Mouse (Mus musculus) kidney, postnatal 4 days (tissue): ENCODE results near the gene Tmem217.

Source experiments
- DNase-seq, 2 experiments: peaks; one replicate each; pipeline ENCODE4 v3.0.0; 2021; ENCODE audit warnings: mixed read lengths in 2 of 2

The Tmem217 gene

DNA sequence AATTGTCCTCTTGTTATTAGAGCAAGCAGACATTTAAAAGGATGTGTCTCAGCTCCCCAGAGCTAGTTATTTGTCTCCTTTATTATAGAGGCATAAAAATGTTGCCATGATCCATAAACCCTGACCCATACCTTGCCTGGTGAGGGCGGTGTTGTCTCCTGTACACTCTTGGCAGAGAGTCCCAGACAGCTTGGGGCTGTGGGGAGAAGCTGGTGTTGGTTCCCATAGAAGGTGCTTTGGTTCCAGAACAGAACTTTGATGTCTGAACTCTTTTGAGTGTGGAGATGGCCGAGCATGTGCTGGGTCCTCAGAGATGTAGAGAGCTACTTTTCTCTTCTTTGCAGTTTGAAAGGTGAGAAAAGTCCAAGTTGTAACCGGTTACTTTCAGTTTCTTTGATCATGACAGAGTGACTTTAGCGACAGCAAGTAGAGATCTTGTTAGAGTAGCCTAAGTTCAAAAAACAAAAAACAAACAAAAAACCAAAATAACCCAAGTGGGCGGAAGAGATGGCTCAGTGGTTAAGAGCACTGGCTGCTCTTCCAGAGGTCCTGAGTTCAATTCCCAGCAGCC lies at the start of gene Tmem217:
Tmem217 (minus strand) TSS at position 224 of the 571 bp plus-strand sequence.
- DNase-seq: no peak

DNA sequence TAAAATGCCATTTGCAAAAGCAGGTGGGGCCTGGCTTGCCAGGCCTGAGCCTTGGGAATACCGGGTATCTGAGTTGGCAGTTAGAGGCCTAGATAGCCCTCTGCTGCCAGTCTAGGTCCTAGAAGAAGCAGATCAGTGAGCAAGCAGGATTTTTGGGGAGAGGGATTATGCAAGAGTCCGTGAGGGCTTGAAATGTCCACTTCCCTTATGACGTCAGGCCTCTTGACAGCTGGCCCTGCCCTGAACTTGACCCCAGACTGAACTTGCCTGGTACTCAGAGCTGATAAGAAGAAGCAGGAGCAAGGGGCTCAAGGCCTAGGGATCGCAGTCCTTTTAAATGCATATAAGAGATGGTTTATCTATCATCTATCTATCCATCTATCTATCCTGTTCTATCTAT lies 49.2 kb upstream of the Tmem217 start:
- no peak for DNase-seq

DNA sequence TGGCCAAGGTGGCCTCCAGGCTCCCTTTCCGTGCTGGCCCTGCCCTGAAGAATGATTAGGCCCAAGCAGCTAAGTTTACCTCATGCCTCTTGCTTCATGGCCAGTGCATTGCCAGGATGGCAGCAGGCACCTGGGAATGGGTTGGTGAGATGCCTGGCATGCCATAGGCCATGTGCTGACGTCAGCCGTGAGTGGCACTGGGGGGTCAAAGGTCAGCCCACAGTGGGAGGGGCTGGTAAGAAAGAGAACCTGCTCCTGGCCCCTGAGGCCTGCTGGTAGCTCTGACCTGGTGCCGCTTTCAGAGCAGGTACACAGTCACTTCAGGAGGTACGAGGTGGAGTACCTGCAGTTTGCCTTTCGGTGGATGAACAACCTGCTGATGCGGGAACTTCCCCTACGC lies 47.4 kb upstream of the Tmem217 start:
- no peak for DNase-seq

DNA sequence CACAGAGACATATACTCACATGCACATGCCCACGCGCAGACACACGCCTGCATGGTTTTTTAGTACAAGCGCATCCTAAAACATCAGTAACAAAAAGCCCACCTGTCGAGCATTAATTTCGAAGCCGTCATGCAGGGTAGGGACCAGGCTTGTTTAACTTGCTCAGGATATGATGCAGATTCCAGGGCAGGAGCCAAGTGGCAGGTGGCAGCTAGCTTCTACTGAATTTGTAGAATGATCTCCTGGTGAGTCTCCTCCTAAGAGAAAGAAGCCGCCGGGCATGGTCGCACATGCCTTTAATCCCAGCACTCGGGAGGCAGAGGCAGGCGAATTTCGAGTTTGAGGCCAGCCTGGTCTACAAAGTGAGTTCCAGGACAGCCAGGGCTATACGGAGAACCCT lies 46.9 kb upstream of the Tmem217 start:
- no peak for DNase-seq

DNA sequence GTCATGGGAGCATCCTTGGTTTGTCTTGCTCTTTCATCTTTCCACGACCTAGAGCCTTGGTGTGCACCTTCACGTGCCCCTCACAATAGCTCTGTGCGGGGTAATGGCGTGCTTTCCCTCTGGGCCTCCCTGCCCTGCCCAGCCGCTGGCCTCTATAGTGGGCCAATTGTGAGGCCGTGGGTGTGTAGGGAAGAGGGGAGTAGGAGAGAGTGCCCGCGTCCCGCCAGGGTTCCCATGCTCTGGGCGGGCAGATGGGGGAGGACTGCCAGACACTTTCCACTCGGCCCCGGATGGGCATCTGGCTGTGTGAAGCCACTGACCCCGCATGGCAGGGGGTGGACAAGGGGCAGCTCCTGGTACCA lies 44.6 kb upstream of the Tmem217 start:
- no peak for DNase-seq

DNA sequence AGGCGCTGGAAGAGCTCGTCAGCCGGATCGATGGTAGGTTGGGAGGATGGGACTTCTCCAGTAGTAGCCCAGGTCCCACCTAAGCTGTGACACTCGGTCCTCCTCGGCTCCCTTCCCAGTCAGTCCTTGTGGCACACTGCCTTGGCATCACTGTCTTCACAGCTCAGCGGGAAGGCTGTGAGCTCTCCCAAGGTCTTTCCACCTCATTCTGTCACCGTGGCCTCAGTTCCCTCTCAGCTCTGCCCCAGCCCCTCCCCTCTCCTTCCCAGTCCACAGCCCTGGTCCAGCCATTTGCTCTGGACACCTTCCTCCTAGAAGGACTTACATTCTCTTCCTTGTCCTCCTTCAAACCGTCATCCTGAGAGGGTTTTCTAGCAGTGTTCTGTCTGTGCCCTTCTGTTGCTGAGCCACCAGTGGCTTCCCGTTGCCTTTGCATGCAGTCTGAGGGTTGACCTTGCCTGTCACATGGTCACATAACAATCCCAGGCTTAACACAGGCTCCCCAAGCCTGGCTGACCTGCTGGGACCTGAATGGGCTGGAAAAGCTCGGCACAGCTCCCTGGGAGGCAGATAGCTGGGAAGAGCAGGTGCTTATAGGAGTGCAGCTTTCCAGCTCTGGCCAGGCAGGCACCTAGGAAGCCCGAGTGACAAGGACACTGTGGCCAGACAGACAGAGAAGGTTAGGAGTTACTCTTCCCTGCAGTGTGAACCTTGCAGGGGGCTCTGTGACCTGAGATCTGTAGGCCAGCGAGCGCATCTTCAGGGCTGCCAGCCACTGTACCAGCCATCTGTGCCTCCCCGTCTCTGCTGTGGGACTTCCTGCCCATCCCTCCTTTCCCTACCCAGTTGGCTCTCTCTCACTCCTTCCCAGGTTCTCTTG lies 43.9 kb upstream of the Tmem217 start:
- no peak for DNase-seq

DNA sequence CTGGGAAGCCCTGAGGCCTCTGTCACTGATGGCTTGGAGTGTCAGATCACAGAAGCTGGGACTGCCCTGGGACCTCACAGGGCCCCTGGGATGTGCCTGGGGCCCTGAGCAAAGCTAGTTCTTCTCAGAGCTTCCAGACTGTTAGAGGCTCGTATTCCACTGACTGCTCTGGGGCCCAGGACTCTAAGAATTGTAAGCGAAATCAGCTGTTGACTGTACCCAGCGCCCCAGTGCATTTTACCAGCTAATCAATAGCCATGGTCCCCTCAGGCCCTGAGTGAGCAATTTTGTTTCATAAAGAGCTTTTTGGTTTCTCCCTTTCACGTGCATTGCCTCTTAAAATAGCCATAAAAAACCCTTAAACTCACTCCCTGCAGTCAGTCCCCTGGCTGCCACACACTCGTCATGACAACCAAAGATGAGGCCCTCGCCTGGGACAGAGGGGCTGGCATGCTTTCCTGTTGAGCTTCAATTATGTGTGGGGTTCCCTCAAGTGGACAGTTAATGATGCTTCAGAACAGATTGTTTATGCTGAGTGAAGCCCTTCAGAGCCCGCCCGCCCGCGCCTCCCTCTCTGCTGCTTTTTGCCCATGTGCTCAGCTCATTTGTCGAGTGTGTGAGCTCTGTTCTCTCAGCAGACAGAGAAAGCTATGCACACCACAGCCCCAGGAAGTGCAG lies 37.2 kb upstream of the Tmem217 start:
- no peak for DNase-seq

DNA sequence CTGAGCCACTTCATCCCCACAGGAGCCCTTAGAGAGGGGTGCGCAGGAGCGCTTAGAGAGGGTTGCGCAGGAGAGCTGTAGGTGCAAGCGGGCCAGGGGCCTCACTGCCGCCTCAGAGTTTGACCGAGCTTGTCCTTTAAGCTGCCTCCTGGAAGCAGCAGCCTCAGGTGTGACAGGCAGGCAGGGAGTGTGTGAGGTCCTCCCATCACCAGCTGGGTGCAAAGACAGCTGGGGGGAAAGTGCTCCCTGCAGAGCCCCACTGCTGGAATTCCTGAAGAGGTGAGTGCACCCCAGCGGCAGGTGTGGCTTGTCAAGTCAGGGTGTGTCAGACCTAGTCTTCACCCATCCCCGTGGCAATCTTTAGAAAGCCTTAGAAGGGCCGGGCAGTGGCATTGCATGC lies 34.7 kb upstream of the Tmem217 start:
- DNase-seq: no peak

DNA sequence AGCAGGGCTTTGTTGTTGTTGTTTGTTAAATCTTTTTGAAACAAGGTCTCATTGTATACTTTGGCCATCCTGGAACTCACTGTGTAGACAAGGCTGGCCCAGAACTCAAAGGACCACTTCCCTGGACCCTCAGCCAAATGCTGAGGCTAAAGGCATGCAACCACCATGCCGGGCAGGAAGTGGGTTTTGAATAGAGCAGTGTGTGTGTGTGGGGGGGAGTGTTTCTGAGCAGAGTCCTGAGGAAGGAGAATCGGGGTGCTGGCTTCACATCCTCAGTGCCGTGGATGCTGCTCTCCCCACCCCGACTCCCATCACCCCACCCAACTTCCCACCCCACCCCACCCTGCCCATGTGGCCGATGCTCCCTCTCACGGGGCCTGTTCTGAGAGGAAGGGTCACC lies 33.3 kb upstream of the Tmem217 start:
- DNase-seq: no peak

DNA sequence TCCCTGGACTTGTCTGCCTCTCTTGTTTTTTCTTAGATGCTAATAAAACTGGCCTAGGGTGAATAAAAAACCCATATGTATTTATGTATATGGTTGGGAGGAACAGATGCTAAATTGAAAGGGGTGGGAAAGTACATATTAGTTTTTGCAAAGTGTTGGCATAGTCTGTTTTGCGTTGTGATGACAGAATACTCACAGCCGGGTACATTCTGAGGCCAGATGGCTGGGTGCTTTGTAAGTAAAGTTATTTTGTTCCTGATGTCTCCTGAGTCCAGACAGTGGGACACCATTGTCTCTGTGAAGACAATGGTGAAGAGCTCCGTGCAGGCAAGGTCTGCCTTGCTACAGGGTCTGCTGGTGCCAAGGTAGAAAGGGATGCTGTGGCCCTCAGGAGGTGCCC lies 32.6 kb upstream of the Tmem217 start:
- DNase-seq: no peak

DNA sequence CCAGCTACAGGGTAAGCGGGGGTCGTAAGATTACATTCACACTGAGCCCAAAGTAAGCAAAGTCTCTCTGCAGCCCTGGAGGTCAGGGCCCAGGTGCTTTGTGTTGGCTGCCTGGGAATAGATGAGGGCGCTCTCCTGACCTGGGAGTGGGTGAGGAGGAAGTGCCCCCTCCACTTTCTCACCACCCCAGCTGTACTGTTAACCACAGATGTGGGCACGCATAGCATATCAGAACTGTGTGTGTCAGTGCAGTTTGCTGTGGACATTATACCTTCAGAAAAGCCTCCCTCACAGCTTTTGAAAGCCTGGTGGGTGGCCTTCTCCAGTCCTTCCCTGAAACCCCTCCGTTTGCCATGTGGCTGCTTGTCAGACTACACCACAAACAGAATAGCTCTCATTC lies 32.1 kb upstream of the Tmem217 start:
- DNase-seq: no peak

DNA sequence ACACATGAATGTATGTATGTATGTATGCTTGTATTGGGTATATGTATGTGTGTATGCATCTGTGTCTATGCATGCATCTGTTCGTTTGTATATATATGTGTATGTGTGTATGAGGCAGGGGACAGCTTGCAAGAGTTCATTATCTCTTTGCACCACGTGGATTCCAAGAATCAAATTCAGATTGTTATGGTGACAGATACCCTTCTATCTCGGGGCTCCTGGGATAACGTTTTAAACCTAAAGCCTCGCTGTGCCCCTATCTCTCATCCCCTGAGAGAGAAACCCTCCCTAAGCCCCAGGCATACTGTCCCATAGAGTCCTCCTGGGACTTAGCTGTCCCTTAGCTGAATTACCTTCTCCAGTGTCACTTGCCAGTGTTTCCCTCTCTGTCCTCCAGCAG lies 31.4 kb upstream of the Tmem217 start:
- no peak for DNase-seq

DNA sequence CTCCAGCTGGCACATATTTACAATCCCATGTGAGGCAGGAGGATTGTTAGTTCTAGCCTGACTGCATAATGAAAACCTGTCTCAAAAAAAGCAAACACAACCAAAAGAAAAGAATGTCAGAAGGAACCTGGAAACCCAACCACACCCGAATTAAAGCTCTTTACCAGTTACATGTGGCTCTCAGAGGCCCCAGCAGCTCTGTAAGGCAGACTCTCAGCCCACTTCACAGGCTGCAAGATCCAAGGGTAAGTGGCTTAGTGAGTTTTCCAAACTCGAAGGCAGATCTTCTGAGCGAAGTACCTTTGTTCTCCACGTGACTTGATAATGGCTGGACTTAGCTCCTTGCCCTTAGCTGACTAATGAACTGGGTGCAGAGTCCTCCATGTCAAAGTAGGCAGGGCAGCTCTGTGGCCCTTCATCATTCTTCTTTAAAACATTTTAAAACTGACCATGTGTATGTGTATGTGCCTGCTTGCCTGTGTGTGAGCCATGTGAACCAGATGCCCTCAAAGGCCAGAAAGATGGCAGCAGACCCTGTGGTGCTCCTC lies 27.5 kb upstream of the Tmem217 start:
- DNase-seq: no peak

DNA sequence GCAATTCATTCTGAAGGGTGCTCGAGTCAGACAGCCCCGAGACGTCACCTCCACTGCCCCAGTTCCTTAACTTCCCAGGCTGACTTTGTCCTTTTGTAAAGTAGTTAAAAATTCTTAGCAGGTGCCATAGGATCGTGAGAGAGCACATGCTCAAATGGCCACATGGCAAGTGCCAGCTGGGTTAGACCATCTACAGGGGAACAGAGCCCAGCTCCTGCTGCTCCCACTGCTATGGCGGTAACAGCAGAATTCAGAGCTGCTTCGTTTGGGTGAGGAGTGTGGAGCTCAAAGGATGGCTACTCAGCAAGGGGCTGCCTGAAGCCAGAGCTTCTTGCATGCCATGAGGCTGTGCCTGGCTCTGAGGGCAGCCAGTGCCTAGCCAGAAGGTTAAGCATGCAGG lies 17.6 kb upstream of the Tmem217 start:
- no peak for DNase-seq

DNA sequence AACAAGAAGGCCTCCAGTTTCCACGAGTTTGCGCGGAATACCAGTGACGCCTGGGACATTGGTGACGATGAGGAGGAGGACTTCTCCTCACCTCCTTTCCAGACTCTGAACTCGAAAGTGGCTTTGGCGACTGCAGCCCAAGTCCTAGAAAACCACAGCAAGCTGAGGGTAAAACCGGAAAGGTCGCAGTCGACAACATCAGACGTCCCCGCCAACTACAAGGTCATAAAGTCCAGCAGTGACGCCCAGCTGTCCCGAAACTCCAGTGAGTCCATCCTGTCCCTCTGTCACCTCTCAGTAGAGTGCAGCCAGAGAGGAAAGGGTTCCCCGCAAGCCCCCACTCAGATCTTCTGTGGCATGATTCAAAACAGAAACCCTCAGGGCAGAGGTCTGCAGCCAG lies 16.2 kb upstream of the Tmem217 start:
- no peak for DNase-seq

DNA sequence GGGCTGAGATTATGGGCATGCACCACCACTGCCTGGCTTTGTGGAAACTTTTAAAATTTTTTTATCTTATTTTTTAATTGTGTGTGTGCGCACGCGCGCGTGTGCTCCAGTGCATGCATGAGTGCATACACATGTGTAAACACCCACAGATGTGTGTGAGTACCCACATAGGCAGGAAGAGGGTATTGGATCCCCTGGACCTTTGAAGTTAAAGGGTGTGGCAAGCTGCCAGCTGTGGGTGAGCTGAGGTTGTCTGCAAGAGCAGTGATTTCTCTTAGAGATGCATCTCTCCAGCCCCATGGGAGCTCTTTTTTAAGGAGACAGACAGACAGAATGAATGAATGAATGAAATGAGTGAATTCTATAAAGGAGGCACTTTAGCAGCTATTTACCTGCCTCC lies 13.3 kb upstream of the Tmem217 start:
- DNase-seq: no peak

DNA sequence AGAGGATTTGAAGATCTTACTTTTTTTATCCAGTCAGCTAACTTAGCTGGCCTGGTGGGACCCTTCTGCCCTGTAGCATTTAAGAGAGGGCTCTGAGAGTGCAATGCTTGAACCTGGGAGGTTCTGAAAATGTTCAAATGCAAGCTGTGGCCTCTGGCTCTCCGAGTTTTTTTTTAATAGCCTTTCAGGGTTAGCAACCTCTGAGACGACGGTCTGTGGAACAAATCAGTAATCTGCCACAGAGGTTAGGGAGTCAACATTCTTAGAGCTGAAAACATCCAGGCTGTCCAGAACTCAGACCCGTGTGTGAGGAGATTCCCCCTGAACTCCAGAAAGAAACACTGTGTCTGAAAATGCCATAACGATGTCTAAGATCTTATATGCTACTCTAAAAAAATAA lies 6.3 kb upstream of the Tmem217 start:
- no peak for DNase-seq

DNA sequence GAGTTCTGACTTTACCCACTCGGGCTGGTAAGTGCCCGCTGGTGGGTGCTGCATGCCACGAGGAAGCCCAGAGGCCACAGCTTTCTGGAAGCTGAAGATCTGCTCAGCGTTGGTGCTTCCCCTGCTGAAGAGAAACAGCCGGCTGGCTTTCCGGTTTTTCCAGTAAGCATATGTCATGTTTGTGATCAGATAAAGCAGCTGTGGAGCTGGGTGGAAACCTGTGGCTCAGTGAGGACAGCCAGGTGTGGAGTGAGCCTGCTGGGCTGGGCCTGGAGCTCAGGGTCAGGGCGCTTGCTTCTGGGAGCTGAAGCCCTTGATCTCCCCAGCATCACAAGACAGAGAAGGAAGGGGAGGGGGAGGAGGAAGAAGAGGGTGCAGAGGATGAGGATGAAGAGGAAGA lies 4.7 kb upstream of the Tmem217 start:
- peak; percentile 31 to 52 for DNase-seq

DNA sequence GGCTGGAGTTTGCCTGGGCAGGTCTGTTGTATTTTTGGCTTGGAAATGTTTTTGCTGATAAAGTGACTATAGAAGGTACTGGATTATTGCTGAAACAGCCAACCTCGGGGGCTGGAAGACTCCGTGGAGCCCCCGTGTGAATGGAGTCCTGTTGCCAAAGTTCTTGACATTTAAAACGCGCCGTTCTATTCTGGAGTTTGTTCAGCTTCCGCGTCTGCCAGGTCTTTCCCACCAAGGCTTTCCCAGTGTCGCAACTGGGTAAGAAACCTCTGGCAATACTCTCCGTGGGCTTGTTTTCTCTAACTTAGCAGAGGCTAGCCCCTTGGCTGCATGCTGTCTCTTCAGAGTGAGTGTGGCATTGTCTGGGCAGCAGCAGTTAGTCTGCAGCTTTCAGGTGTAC lies 4.3 kb upstream of the Tmem217 start:
- DNase-seq: no peak

DNA sequence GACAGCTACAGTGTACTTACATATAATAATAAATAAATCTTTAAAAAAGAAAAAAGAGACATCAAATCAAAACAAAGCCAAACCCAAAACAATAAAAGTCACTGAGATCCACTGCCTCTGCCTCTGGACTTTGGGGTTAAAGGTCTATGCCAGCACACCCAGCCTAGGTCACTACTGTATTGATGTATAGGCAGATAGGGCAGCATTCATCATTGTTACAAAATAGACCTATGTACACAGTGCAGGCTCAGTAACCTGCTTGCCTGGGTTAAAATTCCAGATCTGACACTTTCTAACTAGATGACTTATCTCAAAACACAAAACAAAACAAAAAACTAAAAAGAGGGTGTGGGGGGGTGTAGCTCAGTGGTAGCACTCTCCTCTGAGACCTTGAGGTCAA lies 2.0 kb upstream of the Tmem217 start:
- no peak for DNase-seq

DNA sequence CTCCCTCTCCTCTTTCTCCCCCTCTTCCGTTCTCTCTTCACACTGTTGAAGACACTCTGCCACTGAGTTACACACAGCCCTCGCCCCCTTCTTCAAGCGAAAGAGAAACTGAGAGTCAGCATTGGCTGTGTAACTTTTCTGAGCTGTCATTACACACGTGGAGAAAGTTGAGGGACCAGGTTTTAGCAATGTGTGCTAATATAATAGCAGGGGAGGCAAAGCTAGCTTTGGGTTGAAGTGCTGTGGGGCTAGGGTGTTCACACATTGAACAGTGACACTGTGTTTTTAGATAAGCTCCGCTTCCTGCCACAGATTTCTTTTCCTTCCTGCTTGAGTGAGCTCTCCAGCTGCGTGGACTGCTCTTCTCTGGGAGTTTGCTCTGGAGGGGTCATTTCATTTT lies 1.2 kb downstream of the Tmem217 start:
- no peak for DNase-seq

DNA sequence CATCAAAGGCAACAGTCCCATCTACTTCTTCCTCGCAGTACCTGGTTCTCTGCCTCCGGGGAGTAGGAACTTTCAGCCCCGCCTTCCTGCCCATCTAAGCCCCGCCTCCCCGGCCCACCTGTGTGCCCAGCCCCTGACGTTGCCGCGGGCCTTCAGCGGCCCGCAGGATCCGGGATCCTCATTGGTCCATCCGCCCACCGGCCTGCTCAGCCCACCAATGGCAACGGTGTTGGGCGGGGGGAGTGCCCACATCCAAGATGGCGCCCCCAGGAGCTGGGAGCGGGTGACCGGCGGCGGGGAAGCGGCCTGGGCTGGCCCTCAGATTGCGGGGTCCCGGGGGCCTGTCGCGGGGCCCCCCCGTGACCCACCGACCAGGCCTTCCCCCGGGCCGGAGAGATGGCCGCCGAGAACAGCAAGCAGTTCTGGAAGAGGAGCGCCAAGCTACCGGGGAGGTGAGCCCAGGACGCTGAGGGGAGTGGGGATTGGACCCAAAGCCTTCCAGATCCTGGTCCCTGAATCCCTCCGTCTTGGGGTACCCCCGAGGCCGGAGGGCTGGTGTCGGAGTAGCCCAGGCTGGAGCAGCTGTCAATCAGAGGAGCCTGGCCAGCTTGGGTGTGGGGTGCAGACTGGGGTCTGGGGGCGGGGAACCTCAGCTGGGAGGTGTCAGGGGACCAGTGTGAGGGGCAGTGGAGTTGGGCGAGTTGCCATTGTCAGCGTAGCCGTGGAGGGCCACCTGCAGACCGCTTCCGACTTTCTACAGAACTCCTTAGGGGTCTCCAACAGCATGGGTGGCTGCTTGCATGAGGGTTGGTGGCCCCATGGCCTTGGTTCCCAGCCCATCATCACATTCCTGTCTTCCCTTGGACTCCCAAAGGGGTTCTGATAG lies 2.4 kb downstream of the Tmem217 start, which contains the start of the genes Gm17657 and Tbc1d22b:
Gm17657 (minus strand) TSS at position 96 of the 886 bp plus-strand sequence.
Tbc1d22b (plus strand) TSS at position 243 of the 886 bp plus-strand sequence.
- peak; percentile 95 to 97 for DNase-seq

DNA sequence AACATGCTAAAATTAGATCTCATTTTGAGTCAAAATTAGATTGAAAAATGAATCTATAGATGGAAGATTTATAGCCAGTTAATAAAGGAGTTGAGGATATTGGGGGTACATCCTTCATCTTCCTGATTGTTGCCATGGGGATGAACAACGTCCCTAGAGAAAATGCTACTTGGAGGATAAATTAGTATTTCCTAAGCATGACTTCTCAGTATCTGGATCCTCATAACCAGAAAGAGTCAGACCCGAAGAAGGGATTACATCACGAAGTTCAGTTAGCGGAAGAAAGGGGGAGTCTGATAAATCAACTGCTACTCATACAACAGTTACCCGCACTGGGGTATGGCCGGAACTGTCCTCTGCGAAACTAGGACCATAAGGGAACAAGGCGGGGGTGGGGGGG lies 3.2 kb downstream of the Tmem217 start:
- DNase-seq: no peak
